Mouse (Mus musculus) lung, adult 2 months (tissue): ENCODE measurements at regions not wholly inside any gene's neighbourhood (a gene's known extent, or its start where the extent isn't known, plus 50 kb on each side); places are given as distances from the start of the nearest gene placed in this dataset.

Source experiments
- CTCF ChIP-seq: fragments of 200-500 bp; IDR thresholded peaks from 2 replicates; pipeline ENCODE4 v1.5.1; 2011; ENCODE audit warnings: mild to moderate bottlenecking, low read length, control low read depth; ENCODE audit not compliant: insufficient read depth
- POLR2A ChIP-seq: fragments of 200-500 bp; IDR thresholded peaks from 2 replicates; pipeline ENCODE4 v1.6.1; 2011; ENCODE audit warnings: low read depth, mild to moderate bottlenecking, control low read depth, low read length, borderline replicate concordance; ENCODE audit errors: extremely low read depth

- no peak for TF ChIP-seq POLR2A
- TF ChIP-seq CTCF: no peak
Observed at GRCm38 (mm10) chr5:99165807-99166360, 128.7 kb upstream of the Prkg2 start.
